Mouse (Mus musculus) heart, embryonic 12.5 days (tissue): ENCODE data around the gene Nab2. TPM values are rescaled to one million over a fixed set of nuclear protein-coding genes. Genes with fewer than 3 reads are reported as not detected.
A peak's percentile ranks its signal among the peaks of the same experiment; 100 is the strongest.

ENCODE experiments used
- ATAC-seq: fragments of 200-750 bp; cut with Nextera tagmentation; 2 replicates; pipeline ENCODE4 v1.8.0; 2017; ENCODE audit warnings: moderate TSS enrichment, moderate library complexity; ENCODE audit not compliant: insufficient number of reproducible peaks, low FRiP score
- H3K27ac ChIP-seq: fragments of 300-500 bp; sonication (generic); 2 replicates; pipeline ENCODE4 v1.5.1; 2016; ENCODE audit warnings: mild to moderate bottlenecking, moderate library complexity; ENCODE audit not compliant: poor library complexity, severe bottlenecking
- H3K27me3 ChIP-seq: fragments of 300-500 bp; sonication (generic); replicated peaks from 2 replicates; pipeline ENCODE4 v1.6.1; 2016; ENCODE audit warnings: mild to moderate bottlenecking, moderate library complexity
- H3K36me3 ChIP-seq: fragments of 300-500 bp; sonication (generic); 2 replicates; pipeline ENCODE4 v1.6.1; 2016; ENCODE audit warnings: mild to moderate bottlenecking, moderate library complexity
- H3K4me1 ChIP-seq: fragments of 300-500 bp; sonication (generic); replicated peaks from 2 replicates; pipeline ENCODE4 v1.6.1; 2016; ENCODE audit warnings: mild to moderate bottlenecking
- H3K4me2 ChIP-seq: fragments of 300-500 bp; sonication (generic); 2 replicates; pipeline ENCODE4 v1.6.1; 2016; ENCODE audit warnings: mild to moderate bottlenecking, moderate library complexity
- H3K4me3 ChIP-seq: fragments of 300-500 bp; sonication (generic); 2 replicates; pipeline ENCODE4 v1.5.1; 2016; ENCODE audit warnings: mild to moderate bottlenecking
- H3K9ac ChIP-seq: fragments of 300-500 bp; sonication (generic); 2 replicates; pipeline ENCODE4 v1.6.1; 2016; ENCODE audit warnings: mild to moderate bottlenecking, moderate library complexity
- H3K9me3 ChIP-seq: fragments of 300-500 bp; sonication (generic); replicated peaks from 2 replicates; pipeline ENCODE4 v1.6.1; 2016; ENCODE audit warnings: mild to moderate bottlenecking, moderate library complexity
- WGBS: fragments of 180-500 bp; shearing (Covaris S2); methylation state at CpG from one replicate; pipeline ENCODE4 v1.1.7; 2016; 5-methylcytosine and 5-hydroxymethylcytosine counted together
- polyA plus RNA-seq: library from polyadenylated mRNA; unstranded; fragments of >200 nt; fragmentation: Nextera tagmentation; extraction: Ambion mirVana; gene quantifications from 2 replicates; pipeline ENCODE4 v1.2.1, GENCODE M21; 2016

Gene Nab2
- polyA plus RNA-seq, 1 experiment from 2014 or later: 13.7 TPM

GRCm38 (mm10) chr10:127671276-127671675 is 2.9 kb upstream of the Nab2 start:
- H3K27ac ChIP-seq: no peak overlapping the region
- H3K9me3 ChIP-seq: no peaks in the 10 kb centered on the region
- no peak overlapping the region for H3K4me2 ChIP-seq
- H3K36me3 ChIP-seq: no peaks in the 10 kb centered on the region
- ATAC-seq: no peak
- H3K27me3 ChIP-seq: no peaks in the 10 kb centered on the region
- 38% methylated on average over 2 of the region's 2 CpGs for WGBS
- H3K4me3 ChIP-seq: no peak overlapping the region
- no peak overlapping the region for H3K9ac ChIP-seq
- H3K4me1 ChIP-seq: peaks cover 20% of the 10 kb centered on the region

- no peak overlapping the region for H3K27ac ChIP-seq
- WGBS: 78% methylated on average over 2 of the region's 2 CpGs
- H3K4me1 ChIP-seq: peaks cover 27% of the 10 kb centered on the region
- no peak overlapping the region for H3K4me2 ChIP-seq
- H3K9me3 ChIP-seq: no peaks in the 10 kb centered on the region
- H3K4me3 ChIP-seq: no peak overlapping the region
- H3K27me3 ChIP-seq: no peaks in the 10 kb centered on the region
- ATAC-seq: no peak
- no peak overlapping the region for H3K9ac ChIP-seq
- H3K36me3 ChIP-seq: no peaks in the 10 kb centered on the region
Measured at GRCm38 (mm10) chr10:127670185-127670584, 1.8 kb upstream of the Nab2 start.

- peak overlapping the region; percentile 94 for H3K27ac ChIP-seq
- H3K9ac ChIP-seq: 0 out of 2 replicates have a peak overlapping the region, but pooled peaks have one; percentile 40
- 6% methylated on average over 7 of the region's 7 CpGs for WGBS
- peaks cover 8% of the 10 kb centered on the region for H3K27me3 ChIP-seq
- H3K4me2 ChIP-seq: peak overlapping the region; percentile 87
- H3K9me3 ChIP-seq: no peaks in the 10 kb centered on the region
- no peak for ATAC-seq
- peaks cover 8% of the 10 kb centered on the region for H3K36me3 ChIP-seq
- peaks cover 37% of the 10 kb centered on the region for H3K4me1 ChIP-seq
- peak overlapping the region; percentile 66 for H3K4me3 ChIP-seq
Measured at GRCm38 (mm10) chr10:127669170-127669569, 802 bp upstream of the Nab2 start.

GRCm38 (mm10) chr10:127667269-127668092 is 887 bp downstream of the Nab2 start:
- peaks cover 11% of the 10 kb centered on the region for H3K27me3 ChIP-seq
- H3K36me3 ChIP-seq: peaks cover 24% of the 10 kb centered on the region
- H3K4me2 ChIP-seq: peak overlapping the region; percentile 87
- H3K4me1 ChIP-seq: peaks cover 54% of the 10 kb centered on the region
- peak overlapping the region; percentile 94 for H3K27ac ChIP-seq
- peak; percentile 73 for ATAC-seq
- peak overlapping the region; percentile 66 for H3K4me3 ChIP-seq
- under 1% methylated on average over 34 of the region's 35 CpGs for WGBS
- no peaks in the 10 kb centered on the region for H3K9me3 ChIP-seq
- H3K9ac ChIP-seq: peak overlapping the region; percentile 84

GRCm38 (mm10) chr10:127666501-127667268 is 1.7 kb downstream of the Nab2 start, which contains the start of gene Nemp1:
Nemp1 (plus strand) TSS chr10:127666901.
- Histone ChIP-seq H3K27ac (peak within 1 kb of the TSS; percentile 94), H3K9me3 (no peaks in the 10 kb centered on the region), H3K9ac (peak within 1 kb of the TSS; percentile 84), H3K27me3 (peaks cover 11% of the 10 kb centered on the region), H3K4me2 (peak within 1 kb of the TSS; percentile 87), H3K36me3 (peaks cover 24% of the 10 kb centered on the region), H3K4me1 (peaks cover 62% of the 10 kb centered on the region), H3K4me3 (peak within 1 kb of the TSS; percentile 66)
- ATAC-seq: peak; percentile 62
- WGBS: under 1% methylated on average over 63 of the region's 73 CpGs

GRCm38 (mm10) chr10:127665366-127666181 is 2.8 kb downstream of the Nab2 start:
- no peak for ATAC-seq
- Histone ChIP-seq H3K27ac (peak overlapping the region; percentile 94), H3K4me3 (peak overlapping the region; percentile 66), H3K27me3 (peaks cover 11% of the 10 kb centered on the region), H3K9me3 (no peaks in the 10 kb centered on the region), H3K4me2 (peak overlapping the region; percentile 87), H3K36me3 (peaks cover 32% of the 10 kb centered on the region), H3K9ac (peak overlapping the region; percentile 84), H3K4me1 (peaks cover 73% of the 10 kb centered on the region)
- 7% methylated on average over 14 of the region's 14 CpGs for WGBS

GRCm38 (mm10) chr10:127664891-127665290 is 3.5 kb downstream of the Nab2 start:
- H3K27me3 ChIP-seq: peaks cover 11% of the 10 kb centered on the region
- 32% methylated on average over 13 of the region's 13 CpGs for WGBS
- H3K9ac ChIP-seq: peak overlapping the region; percentile 84
- peak overlapping the region; percentile 66 for H3K4me3 ChIP-seq
- peaks cover 74% of the 10 kb centered on the region for H3K4me1 ChIP-seq
- H3K27ac ChIP-seq: no peak overlapping the region
- peaks cover 39% of the 10 kb centered on the region for H3K36me3 ChIP-seq
- peak overlapping the region; percentile 87 for H3K4me2 ChIP-seq
- no peaks in the 10 kb centered on the region for H3K9me3 ChIP-seq
- ATAC-seq: no peak

- no peak overlapping the region for H3K27ac ChIP-seq
- H3K9ac ChIP-seq: peak overlapping the region; percentile 23
Measured at GRCm38 (mm10) chr10:127664166-127664565, 4.2 kb downstream of the Nab2 start.

GRCm38 (mm10) chr10:127663590-127663989 is 4.8 kb downstream of the Nab2 start:
- peaks cover 62% of the 10 kb centered on the region for H3K4me1 ChIP-seq
- no peak overlapping the region for H3K4me3 ChIP-seq

More at GRCm38 (mm10) chr10:127664166-127664565, 4.2 kb downstream of the Nab2 start:
- Histone ChIP-seq H3K27me3 (peaks cover 11% of the 10 kb centered on the region), H3K4me3 (peak overlapping the region; percentile 6; the same call in 1 of the 2 replicates), H3K4me2 (peak overlapping the region; percentile 87), H3K4me1 (peaks cover 67% of the 10 kb centered on the region), H3K9me3 (no peaks in the 10 kb centered on the region), H3K36me3 (peaks cover 46% of the 10 kb centered on the region)
- ATAC-seq: no peak
- 47% methylated on average over 16 of the region's 16 CpGs for WGBS

GRCm38 (mm10) chr10:127662666-127663253 is 5.6 kb downstream of the Nab2 start:
- peak overlapping the region; percentile 86 for H3K27ac ChIP-seq
- peaks cover 11% of the 10 kb centered on the region for H3K27me3 ChIP-seq
- peaks cover 56% of the 10 kb centered on the region for H3K36me3 ChIP-seq
- WGBS: 30% methylated on average over 19 of the region's 19 CpGs
- H3K4me3 ChIP-seq: peak overlapping the region; percentile 39; the same call in 1 of the 2 replicates
- H3K9ac ChIP-seq: peak overlapping the region; percentile 59; the same call in 1 of the 2 replicates
- peak overlapping the region; percentile 72 for H3K4me2 ChIP-seq
- H3K9me3 ChIP-seq: no peaks in the 10 kb centered on the region
- no peak for ATAC-seq
- peaks cover 67% of the 10 kb centered on the region for H3K4me1 ChIP-seq

More at GRCm38 (mm10) chr10:127663590-127663989, 4.8 kb downstream of the Nab2 start:
- Histone ChIP-seq H3K4me2 (peak overlapping the region; percentile 87), H3K9ac (peak overlapping the region; percentile 23), H3K27ac (no peak overlapping the region), H3K36me3 (peaks cover 50% of the 10 kb centered on the region), H3K27me3 (peaks cover 11% of the 10 kb centered on the region), H3K9me3 (no peaks in the 10 kb centered on the region)
- no peak for ATAC-seq
- WGBS: 18% methylated on average over 5 of the region's 5 CpGs
